Mouse (Mus musculus) testis, adult 2 months (tissue): ENCODE data around the gene Acta2.

Source experiments
- CTCF ChIP-seq: fragments of 200-500 bp; IDR thresholded peaks from 2 replicates; pipeline ENCODE4 v1.5.1; 2012; ENCODE audit warnings: low read depth, mild to moderate bottlenecking, inconsistent platforms, low read length, moderate library complexity; ENCODE audit not compliant: control insufficient read depth, insufficient read depth, insufficient replicate concordance
- POLR2A ChIP-seq: fragments of 200-500 bp; IDR thresholded peaks from 2 replicates; pipeline ENCODE4 v1.6.1; 2012; ENCODE audit warnings: low read depth, mild to moderate bottlenecking, inconsistent platforms, low read length, moderate library complexity; ENCODE audit not compliant: control insufficient read depth

DNA sequence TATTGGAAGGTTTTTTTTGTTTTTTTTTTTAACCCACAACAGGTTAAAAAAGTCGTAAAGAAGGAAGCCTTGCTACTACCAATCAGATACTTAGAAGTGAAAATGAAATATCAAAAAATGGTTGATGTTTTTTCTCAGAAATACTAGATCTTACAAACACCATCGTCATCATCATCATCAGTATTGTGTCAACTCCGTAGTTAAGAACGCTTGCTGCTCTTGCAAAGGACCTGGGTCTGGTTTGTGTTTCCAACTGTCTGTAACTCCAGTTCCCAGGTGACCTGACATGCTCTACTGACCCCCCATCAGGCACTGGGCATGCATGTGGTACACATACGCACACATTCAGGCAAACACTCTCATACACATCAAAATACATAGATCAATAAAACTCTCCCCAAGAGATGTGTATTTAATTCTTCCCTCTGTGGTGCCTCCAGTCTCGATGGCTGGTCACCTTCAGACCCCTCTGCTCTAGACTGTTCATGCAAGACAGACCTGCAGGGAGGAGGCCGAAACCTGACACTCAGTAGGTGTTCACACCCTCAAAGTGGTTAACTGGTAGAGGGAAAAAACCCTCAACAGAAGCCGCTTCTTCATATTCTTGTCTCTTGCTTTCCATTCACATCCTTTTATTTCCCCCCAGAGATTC, 45.3 kb downstream of the Acta2 start:
- TF ChIP-seq POLR2A = no peak
- TF ChIP-seq CTCF = no peak
